Mouse (Mus musculus) forebrain, embryonic 12.5 days (tissue): ENCODE data around the gene Pbxip1. TPM values are rescaled to one million over a fixed set of nuclear protein-coding genes. Genes with fewer than 3 reads are reported as not detected.
A peak's percentile ranks its signal among the peaks of the same experiment; 100 is the strongest.

ENCODE experiments used
- ATAC-seq: fragments of 200-750 bp; cut with Nextera tagmentation; 2 replicates; pipeline ENCODE4 v1.8.0; 2017; ENCODE audit warnings: moderate TSS enrichment; ENCODE audit not compliant: low FRiP score
- H3K27ac ChIP-seq: fragments of 300-500 bp; sonication (generic); 2 replicates; pipeline ENCODE4 v1.5.1; 2016; ENCODE audit warnings: mild to moderate bottlenecking
- H3K27me3 ChIP-seq: fragments of 300-500 bp; sonication (generic); 2 replicates; pipeline ENCODE4 v1.6.1; 2016; ENCODE audit warnings: mild to moderate bottlenecking
- H3K36me3 ChIP-seq: fragments of 300-500 bp; sonication (generic); replicated peaks from 2 replicates; pipeline ENCODE4 v1.6.1; 2016; ENCODE audit warnings: mild to moderate bottlenecking
- H3K4me1 ChIP-seq: fragments of 300-500 bp; sonication (generic); 2 replicates; pipeline ENCODE4 v1.6.1; 2016
- H3K4me2 ChIP-seq: fragments of 300-500 bp; sonication (generic); 2 replicates; pipeline ENCODE4 v1.6.1; 2016; ENCODE audit warnings: mild to moderate bottlenecking, moderate library complexity
- H3K4me3 ChIP-seq: fragments of 300-500 bp; sonication (generic); replicated peaks from 2 replicates; pipeline ENCODE4 v1.5.1; 2016; ENCODE audit warnings: mild to moderate bottlenecking
- H3K9ac ChIP-seq: fragments of 300-500 bp; sonication (generic); 2 replicates; pipeline ENCODE4 v1.6.1; 2016; ENCODE audit warnings: mild to moderate bottlenecking
- H3K9me3 ChIP-seq: fragments of 300-500 bp; sonication (generic); 2 replicates; pipeline ENCODE4 v1.6.1; 2016
- WGBS: fragments of 180-500 bp; shearing (Covaris S2); methylation state at CpG from one replicate; pipeline ENCODE4 v1.1.7; 2016; 5-methylcytosine and 5-hydroxymethylcytosine counted together
- polyA plus RNA-seq: library from polyadenylated mRNA; unstranded; fragments of >200 nt; fragmentation: Nextera tagmentation; extraction: Ambion mirVana; gene quantifications from 2 replicates; pipeline ENCODE4 v1.2.1, GENCODE M21; 2016

Pbxip1 gene
- polyA plus RNA-seq, 1 experiment from 2014 or later = 14.4 TPM

DNA sequence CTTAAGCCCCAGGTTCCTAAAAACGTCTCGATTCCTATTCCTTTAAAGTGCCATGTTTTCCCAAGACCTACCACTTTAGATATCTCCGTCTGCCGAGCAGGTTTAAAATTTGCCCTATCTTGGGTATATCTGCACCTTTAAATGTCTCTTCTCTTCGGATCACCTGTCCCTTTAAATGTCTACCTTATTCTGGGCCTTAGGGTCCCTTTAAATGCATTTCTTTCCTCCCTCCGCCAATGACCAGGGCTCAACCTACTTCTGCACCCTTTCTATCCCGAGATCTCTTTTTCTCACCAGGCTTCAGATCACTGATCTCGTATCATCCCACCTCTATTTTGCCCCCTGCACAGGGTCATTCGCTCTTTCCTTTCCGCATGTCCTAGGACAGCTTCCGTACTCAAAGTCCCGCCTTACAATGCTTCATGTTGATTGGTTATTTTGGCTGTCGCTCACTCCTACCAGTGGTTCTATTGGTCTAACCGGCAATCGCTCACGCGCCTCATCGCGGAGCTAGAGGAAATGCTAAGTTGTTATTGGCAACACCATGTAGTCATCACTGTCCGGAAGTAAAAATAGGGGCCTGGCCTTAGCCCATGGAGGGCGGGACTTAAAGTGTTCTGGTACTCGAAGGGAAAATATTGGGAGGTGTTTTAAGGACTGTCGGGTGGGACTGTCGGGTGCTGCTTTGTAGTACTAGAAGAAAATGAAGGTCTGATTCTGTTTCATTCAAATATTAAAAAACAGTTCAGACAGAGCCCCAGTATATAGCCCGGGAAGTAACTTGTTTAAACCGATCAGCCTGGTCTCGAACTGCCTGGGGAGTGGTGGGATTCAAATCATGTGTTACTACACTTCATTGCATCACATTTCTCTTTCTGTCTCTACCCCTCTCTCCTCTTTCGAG, 24.8 kb upstream of the Pbxip1 start, which contains the start of gene Flad1:
Gene Flad1 (minus strand): TSS at position 381 of the 904 bp plus-strand sequence.
- WGBS = 5% methylated on average over 28 of the region's 28 CpGs
- H3K9ac ChIP-seq = peak within 1 kb of the TSS; percentile 64
- peaks cover 43% of the 10 kb centered on the region for H3K36me3 ChIP-seq
- no peaks in the 10 kb centered on the region for H3K27me3 ChIP-seq
- ATAC-seq = peak; percentile 100
- H3K4me2 ChIP-seq = peak within 1 kb of the TSS; percentile 69
- 0 out of 2 replicates have a peak within 1 kb of the TSS, but pooled peaks have one; percentile 32 for H3K27ac ChIP-seq
- no peaks in the 10 kb centered on the region for H3K9me3 ChIP-seq
- peaks cover 17% of the 10 kb centered on the region for H3K4me1 ChIP-seq
- peak within 1 kb of the TSS; percentile 54 for H3K4me3 ChIP-seq

GRCm38 (mm10) chr3:89416158-89416557, 20.3 kb upstream of the Pbxip1 start:
- 97% methylated on average over 8 of the region's 8 CpGs for WGBS
- Histone ChIP-seq H3K9me3 (no peaks in the 10 kb centered on the region), H3K4me2 (0 out of 2 replicates have a peak overlapping the region, but pooled peaks have one; percentile 93), H3K4me1 (peaks cover 34% of the 10 kb centered on the region), H3K4me3 (no peak overlapping the region), H3K36me3 (peaks cover 29% of the 10 kb centered on the region), H3K27ac (no peak overlapping the region), H3K27me3 (no peaks in the 10 kb centered on the region), H3K9ac (no peak overlapping the region)
- ATAC-seq = no peak

DNA sequence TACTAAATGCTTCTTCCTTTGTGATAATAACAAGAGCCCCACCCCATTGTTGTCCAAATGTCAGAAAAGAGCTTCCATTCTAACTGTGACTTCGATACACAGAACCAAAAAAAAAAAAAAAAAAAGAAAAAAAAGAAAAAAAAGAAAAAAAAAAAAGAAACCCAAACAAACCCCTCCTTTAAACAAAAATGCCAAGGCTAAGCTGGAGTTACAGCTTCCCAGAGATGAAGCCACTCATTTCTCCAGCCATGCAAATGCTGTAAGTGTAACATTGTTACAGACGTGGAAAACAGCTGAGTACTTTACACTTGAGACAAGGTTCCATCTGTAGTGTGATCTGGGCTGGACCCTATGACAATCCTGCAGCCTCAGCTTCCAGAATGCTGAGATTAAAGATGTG, 19.4 kb upstream of the Pbxip1 start:
- H3K4me3 ChIP-seq = peak overlapping the region; percentile 59
- H3K27me3 ChIP-seq = no peaks in the 10 kb centered on the region
- no peak for ATAC-seq
- H3K9ac ChIP-seq = peak overlapping the region; percentile 70
- no peaks in the 10 kb centered on the region for H3K9me3 ChIP-seq
- H3K4me1 ChIP-seq = peaks cover 41% of the 10 kb centered on the region
- H3K36me3 ChIP-seq = peaks cover 29% of the 10 kb centered on the region
- H3K27ac ChIP-seq = peak overlapping the region; percentile 93
- WGBS = 27% methylated on average over 2 of the region's 2 CpGs
- H3K4me2 ChIP-seq = peak overlapping the region; percentile 93

DNA sequence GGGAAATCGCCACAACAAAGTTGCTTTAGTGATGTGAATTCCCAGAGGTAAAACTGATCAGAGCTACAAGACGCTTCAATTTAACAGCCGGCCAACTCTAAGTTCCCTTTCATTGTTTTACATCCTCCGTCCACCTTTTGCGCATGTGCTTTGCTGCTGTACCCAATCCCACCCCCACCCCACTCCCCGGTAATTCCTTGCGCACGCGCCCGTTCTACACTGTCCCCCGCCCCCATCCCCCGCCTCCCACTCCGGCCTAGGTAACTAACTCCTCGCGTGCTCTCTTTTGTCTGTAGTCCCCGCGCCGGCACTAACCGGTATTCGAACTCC, 18.7 kb upstream of the Pbxip1 start:
- ATAC-seq = peak; percentile 47
- H3K27me3 ChIP-seq = no peaks in the 10 kb centered on the region

DNA sequence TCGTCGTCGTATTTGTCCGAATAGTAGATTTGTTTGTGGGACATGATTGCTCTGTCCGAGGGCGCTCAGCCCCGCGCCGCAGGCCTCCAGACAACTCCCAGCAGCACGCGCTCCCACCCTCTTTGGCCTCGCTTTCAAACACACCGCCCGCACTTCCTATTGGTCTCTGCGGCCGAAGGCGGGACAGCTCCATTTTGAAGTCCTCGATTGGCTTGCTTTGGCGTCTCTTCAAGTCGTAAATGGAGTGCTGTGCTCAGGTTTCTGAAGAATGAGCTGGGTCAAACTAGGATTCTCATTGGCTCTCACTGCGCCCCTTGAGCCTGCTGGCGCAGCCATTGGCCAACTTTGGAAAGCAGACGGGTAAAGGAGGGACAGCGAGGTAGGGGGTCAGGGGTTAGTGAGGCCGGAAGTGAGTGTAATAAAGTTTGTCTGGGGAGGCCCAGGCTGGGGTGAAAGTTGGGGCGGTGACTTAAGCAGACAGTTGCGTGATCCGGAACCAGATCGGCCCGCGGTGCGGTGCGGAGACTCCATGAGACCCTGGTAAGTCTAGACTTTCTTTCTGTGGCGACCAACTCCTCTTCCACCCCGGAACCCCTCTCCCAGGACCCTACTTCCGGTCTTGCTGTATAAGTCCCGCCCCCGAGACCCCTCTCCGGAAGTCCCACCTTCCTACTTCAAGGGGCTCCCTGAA, 18.2 kb upstream of the Pbxip1 start, which contains the start of the genes Cks1b and Shc1:
Gene Cks1b (minus strand): TSS at position 214 of the 691 bp plus-strand sequence.
Gene Shc1 (plus strand): TSS at position 274 of the 691 bp plus-strand sequence.
- Histone ChIP-seq H3K9ac (peak within 1 kb of the TSS; percentile 71), H3K9me3 (no peaks in the 10 kb centered on the region), H3K27ac (peak within 1 kb of the TSS; percentile 93), H3K27me3 (no peaks in the 10 kb centered on the region), H3K36me3 (peaks cover 29% of the 10 kb centered on the region), H3K4me3 (peak within 1 kb of the TSS; percentile 59), H3K4me2 (peak within 1 kb of the TSS; percentile 93), H3K4me1 (peaks cover 52% of the 10 kb centered on the region)
- ATAC-seq = peak; percentile 97
- WGBS = under 1% methylated on average over 39 of the region's 39 CpGs

More for the DNA sequence above, 18.7 kb upstream of the Pbxip1 start:
- H3K36me3 ChIP-seq = peaks cover 29% of the 10 kb centered on the region
- under 1% methylated on average over 20 of the region's 20 CpGs for WGBS
- H3K4me2 ChIP-seq = peak overlapping the region; percentile 93
- H3K27ac ChIP-seq = peak overlapping the region; percentile 93
- H3K9me3 ChIP-seq = no peaks in the 10 kb centered on the region
- peak overlapping the region; percentile 70 for H3K9ac ChIP-seq
- H3K4me3 ChIP-seq = peak overlapping the region; percentile 59
- peaks cover 47% of the 10 kb centered on the region for H3K4me1 ChIP-seq

DNA sequence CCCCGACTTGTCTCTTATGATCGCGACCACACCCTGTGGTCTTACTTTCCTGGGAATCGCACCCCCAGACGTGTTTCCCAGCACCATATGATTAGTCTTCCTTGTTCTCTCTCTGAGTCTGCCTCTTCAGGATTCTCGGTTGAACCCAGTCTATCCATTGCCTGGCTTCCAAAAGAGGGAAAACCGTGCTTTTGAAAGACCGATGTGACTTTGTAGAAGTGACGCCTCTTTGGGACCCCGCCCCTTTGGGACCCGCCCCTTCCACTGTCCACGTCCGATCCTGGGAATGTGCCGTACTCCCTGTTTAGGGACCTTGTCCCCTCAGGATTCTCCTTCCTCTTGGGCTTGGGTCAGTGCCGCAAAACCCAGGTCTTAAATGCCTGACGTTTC, 17.6 kb upstream of the Pbxip1 start:
- under 1% methylated on average over 16 of the region's 16 CpGs for WGBS
- H3K4me1 ChIP-seq = peaks cover 53% of the 10 kb centered on the region
- H3K4me2 ChIP-seq = peak overlapping the region; percentile 93
- no peaks in the 10 kb centered on the region for H3K9me3 ChIP-seq
- peaks cover 28% of the 10 kb centered on the region for H3K36me3 ChIP-seq
- no peaks in the 10 kb centered on the region for H3K27me3 ChIP-seq
- peak; percentile 24 for ATAC-seq
- peak overlapping the region; percentile 71 for H3K9ac ChIP-seq
- H3K27ac ChIP-seq = peak overlapping the region; percentile 93
- peak overlapping the region; percentile 59 for H3K4me3 ChIP-seq

GRCm38 (mm10) chr3:89419571-89419970, 16.9 kb upstream of the Pbxip1 start:
- Histone ChIP-seq H3K27me3 (no peaks in the 10 kb centered on the region), H3K27ac (peak overlapping the region; percentile 93), H3K9me3 (no peaks in the 10 kb centered on the region), H3K4me1 (peaks cover 53% of the 10 kb centered on the region), H3K4me2 (peak overlapping the region; percentile 93), H3K36me3 (peaks cover 26% of the 10 kb centered on the region), H3K9ac (peak overlapping the region; percentile 71), H3K4me3 (peak overlapping the region; percentile 59)
- no peak for ATAC-seq
- WGBS = 7% methylated on average over 9 of the region's 9 CpGs

- Histone ChIP-seq H3K27me3 (no peaks in the 10 kb centered on the region), H3K4me2 (peak overlapping the region; percentile 93), H3K9me3 (no peaks in the 10 kb centered on the region), H3K9ac (peak overlapping the region; percentile 71; the same call in 1 of the 2 replicates), H3K4me1 (peaks cover 53% of the 10 kb centered on the region), H3K36me3 (peaks cover 26% of the 10 kb centered on the region), H3K4me3 (peak overlapping the region; percentile 59), H3K27ac (peak overlapping the region; percentile 93; the same call in 1 of the 2 replicates)
- no peak for ATAC-seq
- WGBS = 32% methylated on average over 3 of the region's 3 CpGs
Measured at GRCm38 (mm10) chr3:89419981-89420380, 16.5 kb upstream of the Pbxip1 start.

- H3K9me3 ChIP-seq = no peaks in the 10 kb centered on the region
- H3K4me1 ChIP-seq = peaks cover 53% of the 10 kb centered on the region
- peaks cover 24% of the 10 kb centered on the region for H3K36me3 ChIP-seq
- H3K4me2 ChIP-seq = peak overlapping the region; percentile 60; the same call in 1 of the 2 replicates
- 73% methylated on average over 2 of the region's 2 CpGs for WGBS
- H3K27ac ChIP-seq = peak overlapping the region; percentile 65; the same call in 1 of the 2 replicates
- no peak overlapping the region for H3K4me3 ChIP-seq
- no peak overlapping the region for H3K9ac ChIP-seq
- no peak for ATAC-seq
- no peaks in the 10 kb centered on the region for H3K27me3 ChIP-seq
Measured at GRCm38 (mm10) chr3:89420421-89420820, 16.1 kb upstream of the Pbxip1 start.

DNA sequence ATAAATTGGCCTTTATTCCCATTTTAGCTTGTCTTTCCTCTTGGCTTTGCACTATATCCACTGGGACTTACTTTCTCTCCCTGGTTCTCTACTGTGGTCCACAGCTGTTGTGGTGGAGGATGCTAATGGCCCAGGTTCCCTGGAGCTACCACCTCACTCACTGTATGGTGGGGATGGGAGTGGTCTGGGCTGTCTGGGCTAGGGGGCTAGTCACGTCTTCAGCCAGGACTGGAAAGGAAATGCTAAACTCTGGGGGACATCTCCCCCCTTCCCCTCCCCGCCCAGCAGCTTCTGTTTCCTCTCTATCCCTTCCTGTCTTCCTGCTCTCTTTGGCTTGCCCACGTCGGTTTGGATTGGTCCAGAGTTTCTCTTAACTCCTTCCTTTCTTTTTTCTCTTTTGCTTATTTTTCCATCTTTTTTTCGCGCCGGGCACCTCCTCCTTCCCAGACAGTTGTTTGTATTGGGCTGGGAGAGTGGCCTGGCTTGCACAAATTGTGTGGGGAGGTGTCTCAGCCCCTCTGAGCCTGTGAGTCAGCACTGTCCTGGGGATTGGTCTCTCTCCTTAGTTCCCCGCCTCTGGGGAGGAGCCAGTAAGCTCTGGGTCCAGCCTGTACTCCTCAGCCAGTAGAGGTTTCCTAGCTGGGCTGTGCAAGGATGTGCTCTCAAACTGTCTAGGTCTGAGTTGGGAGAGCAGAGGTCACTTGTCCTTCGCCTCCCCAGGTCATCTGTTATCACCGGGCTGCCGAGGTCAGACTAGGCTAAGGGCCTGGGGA, 15.3 kb upstream of the Pbxip1 start:
- H3K4me1 ChIP-seq = peaks cover 52% of the 10 kb centered on the region
- H3K9me3 ChIP-seq = no peaks in the 10 kb centered on the region
- H3K4me2 ChIP-seq = peak overlapping the region; percentile 60
- 4% methylated on average over 11 of the region's 11 CpGs for WGBS
- peaks cover 16% of the 10 kb centered on the region for H3K36me3 ChIP-seq
- peak overlapping the region; percentile 65 for H3K27ac ChIP-seq
- ATAC-seq = peak; percentile 22; the same call in 1 of the 2 replicates
- H3K4me3 ChIP-seq = peak overlapping the region; percentile 37
- no peaks in the 10 kb centered on the region for H3K27me3 ChIP-seq
- H3K9ac ChIP-seq = peak overlapping the region; percentile 65

DNA sequence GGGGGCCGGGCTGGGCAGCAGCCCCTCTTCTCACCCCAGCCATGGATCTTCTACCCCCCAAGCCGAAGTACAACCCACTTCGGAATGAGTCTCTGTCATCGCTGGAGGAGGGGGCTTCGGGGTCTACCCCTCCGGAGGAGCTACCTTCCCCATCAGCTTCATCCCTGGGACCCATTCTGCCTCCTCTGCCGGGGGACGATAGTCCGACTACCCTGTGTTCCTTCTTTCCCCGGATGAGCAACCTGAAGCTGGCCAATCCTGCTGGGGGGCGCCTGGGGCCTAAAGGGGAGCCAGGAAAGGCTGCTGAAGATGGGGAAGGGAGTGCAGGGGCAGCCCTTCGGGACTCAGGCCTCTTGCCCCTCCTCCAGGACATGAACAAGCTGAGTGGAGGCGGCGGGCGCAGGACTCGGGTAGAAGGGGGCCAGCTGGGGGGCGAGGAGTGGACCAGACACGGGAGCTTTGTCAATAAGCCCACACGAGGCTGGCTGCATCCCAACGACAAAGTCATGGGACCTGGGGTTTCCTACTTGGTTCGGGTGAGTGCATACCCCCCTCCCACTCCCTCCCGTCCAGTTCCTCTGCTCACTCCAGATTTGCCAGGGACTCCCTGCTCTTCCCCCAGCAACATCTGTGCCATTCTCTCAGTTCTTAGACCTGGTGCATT, 14.6 kb upstream of the Pbxip1 start:
- Histone ChIP-seq H3K27ac (peak overlapping the region; percentile 65), H3K9ac (peak overlapping the region; percentile 65), H3K9me3 (no peaks in the 10 kb centered on the region), H3K36me3 (peaks cover 17% of the 10 kb centered on the region), H3K4me1 (peaks cover 44% of the 10 kb centered on the region), H3K4me3 (peak overlapping the region; percentile 37), H3K4me2 (peak overlapping the region; percentile 60), H3K27me3 (no peaks in the 10 kb centered on the region)
- ATAC-seq = no peak
- WGBS = 6% methylated on average over 22 of the region's 22 CpGs
